Mouse (Mus musculus) T-helper 2 cell (primary cell): ENCODE measurements around the gene Mzt1.

Experiments
- in situ Hi-C: fragments of 300-600 bp; cut with MboI, MseI; formaldehyde crosslinking; loops from one replicate; pipeline ENCODE4 v1.15.1; 2025; ENCODE audit warnings: high pct_unique_total_duplicates

The Mzt1 gene

GRCm38 (mm10) chr14:99018691-99019090 is 27.2 kb downstream of the Mzt1 start:
- in situ Hi-C loops, result no loop called here

- in situ Hi-C loops, result no loop called here
These were observed 35.0 kb downstream of the Mzt1 start for GRCm38 (mm10) chr14:99010920-99011313.

DNA sequence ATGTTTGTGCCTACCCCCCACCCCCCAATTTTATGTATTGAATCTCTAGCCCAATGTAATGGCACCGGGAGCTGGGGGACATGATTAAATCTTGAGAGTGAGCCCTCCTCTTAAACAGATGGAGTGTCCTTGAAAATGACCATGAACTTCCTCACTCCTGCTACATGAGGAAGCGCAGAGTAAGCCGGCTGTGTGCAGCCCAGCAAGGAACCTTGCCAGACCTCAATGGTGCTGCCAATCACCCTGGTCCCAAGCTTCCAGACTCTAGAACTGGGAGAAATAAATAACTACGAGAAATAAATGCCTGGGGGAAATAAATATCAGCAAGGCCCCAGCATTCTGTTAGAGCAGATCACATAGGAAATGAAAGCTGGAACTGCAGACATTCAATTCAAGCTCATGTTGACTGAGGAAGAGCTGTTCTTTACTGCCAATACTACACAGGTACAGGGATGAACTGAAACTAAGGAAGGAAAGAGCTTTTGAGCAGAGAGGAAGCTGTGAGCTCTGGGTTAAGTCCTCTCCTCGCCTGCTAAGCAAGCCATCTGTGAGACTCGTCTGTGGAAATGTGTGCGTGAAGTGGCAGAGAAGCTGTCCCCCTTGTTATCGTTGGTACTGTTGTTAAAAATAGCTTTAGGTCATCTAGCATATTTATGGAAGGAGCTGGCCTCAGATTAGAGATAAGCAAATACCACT is 35.6 kb downstream of the Mzt1 start:
- in situ Hi-C loops, result no loop called here

DNA sequence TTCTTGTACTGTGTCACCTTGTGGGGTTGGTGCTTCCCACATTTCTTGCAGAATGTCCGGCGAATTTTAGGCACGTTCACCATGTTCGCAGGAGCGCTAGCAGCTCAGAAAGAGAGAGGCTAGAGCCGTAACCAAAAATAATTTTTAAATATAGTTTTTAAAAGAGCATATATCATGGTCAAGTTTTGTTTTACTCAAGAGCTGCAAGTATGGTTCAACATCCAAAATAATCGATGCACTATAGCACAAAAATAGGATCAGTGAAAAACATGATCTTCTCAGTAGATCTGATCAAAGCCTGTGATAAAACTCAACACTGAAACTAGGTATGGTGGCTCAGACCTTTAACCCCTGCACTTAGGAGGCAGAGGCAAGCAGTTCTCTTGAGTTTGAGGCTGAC is 51.7 kb downstream of the Mzt1 start, which contains the start of gene Rpl36a-ps1:
Gene Rpl36a-ps1, minus strand, starts transcription at position 101 of the 400 bp plus-strand sequence.
- in situ Hi-C loops, result no loop called here

DNA sequence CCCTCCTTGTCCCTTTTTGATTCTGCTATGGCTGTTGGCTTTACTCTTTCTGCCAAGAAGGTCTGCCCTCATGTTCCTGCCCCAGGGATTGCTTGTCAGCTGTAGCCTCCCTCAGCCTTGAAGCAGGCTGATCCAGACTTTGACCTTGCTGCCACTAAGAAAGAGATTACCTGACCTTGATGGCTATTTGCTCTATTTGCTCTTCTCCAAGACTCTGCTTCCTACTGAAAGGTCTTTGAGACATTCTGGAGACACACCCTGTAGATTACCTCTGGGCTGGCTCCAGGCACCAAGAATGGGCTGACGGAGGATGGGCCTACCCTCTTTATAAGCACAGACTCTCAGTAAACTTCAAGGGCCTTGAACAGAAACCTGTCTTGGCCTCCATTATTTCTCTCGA is 53.5 kb downstream of the Mzt1 start:
- in situ Hi-C loops, result no loop called here

DNA sequence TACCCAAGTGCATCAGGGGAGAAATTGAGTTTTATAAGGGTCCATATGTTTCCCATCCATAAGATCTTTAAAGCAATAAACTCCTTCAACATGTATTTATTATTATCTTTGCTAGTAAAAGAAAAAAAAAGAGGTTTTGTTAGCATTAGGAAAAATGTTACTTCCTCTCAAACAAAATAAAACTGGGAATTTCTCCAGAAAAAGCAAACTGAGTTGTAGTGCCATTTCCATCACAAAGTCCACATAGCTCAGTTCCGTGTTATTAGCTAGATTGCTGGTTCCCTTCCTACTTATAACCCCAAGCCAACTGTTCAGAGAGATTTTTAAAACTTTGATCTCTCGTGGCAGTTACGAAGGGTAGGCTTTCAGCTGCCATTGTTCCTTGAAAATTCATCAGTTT is 55.3 kb downstream of the Mzt1 start:
- in situ Hi-C loops, result no loop called here

DNA sequence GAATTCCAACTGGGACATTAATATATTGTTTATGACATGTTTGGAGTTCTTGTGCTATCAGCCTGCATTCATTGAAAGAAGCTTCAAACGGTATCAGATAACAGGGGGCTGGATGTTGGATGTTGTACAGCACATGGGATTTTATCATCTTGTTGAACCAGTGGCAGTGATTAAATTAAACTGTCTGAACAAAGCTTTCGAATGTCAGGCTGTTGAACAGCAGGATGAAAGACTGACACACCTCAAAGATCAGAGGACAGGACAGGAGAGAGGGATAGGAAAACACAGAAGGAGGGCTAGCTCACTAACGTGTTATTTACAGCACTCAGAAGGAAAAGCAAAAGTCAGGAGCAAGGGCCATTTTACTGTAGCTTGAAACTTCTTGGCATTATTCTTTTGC is 56.1 kb downstream of the Mzt1 start:
- in situ Hi-C loops, result no loop called here
